Mouse (Mus musculus): Measurements from ENCODE around the gene Cyp8b1. TPM values are rescaled to one million over a fixed set of nuclear protein-coding genes. Genes with fewer than 3 reads are reported as not detected.

The Cyp8b1 gene
- polyA plus RNA-seq, 1 experiment from 2014 or later, result not detected

Other genes with a start within 250 kb of the Cyp8b1 start
- 11.7 and 12.2 TPM in 2 replicates for gene Sec22c, start 210.8 kb downstream of the Cyp8b1 start, polyA plus RNA-seq (2015; fragmentation: Nextera tagmentation; extraction: Ambion mirVana)
- 117 and 119 TPM in 2 replicates for gene Ss18l2, start 206.0 kb downstream of the Cyp8b1 start, polyA plus RNA-seq (2015; fragmentation: Nextera tagmentation; extraction: Ambion mirVana)
- gene Nktr, start 197.1 kb downstream of the Cyp8b1 start, polyA plus RNA-seq (2015; fragmentation: Nextera tagmentation; extraction: Ambion mirVana), result 68.1 and 76.9 TPM in 2 replicates
- gene Zfp651, start 157.0 kb downstream of the Cyp8b1 start, polyA plus RNA-seq (2015; fragmentation: Nextera tagmentation; extraction: Ambion mirVana), result 16.2 and 29.6 TPM in 2 replicates
- gene Klhl40, start 138.7 kb downstream of the Cyp8b1 start, polyA plus RNA-seq (2015; fragmentation: Nextera tagmentation; extraction: Ambion mirVana), result 14.0 and 35.3 TPM in 2 replicates
- 1.4 and 5.5 TPM in 2 replicates for gene Hhatl, start 123.8 kb downstream of the Cyp8b1 start, polyA plus RNA-seq (2015; fragmentation: Nextera tagmentation; extraction: Ambion mirVana)
- gene Ccdc13, start 76.8 kb downstream of the Cyp8b1 start, polyA plus RNA-seq (2015; fragmentation: Nextera tagmentation; extraction: Ambion mirVana), result 0.35 and 0.46 TPM in 2 replicates
- gene Higd1a, start 57.9 kb downstream of the Cyp8b1 start, polyA plus RNA-seq (2015; fragmentation: Nextera tagmentation; extraction: Ambion mirVana), result 333 and 347 TPM in 2 replicates
- 0.51 and 0.92 TPM in 2 replicates for gene Ackr2, start 17.9 kb downstream of the Cyp8b1 start, polyA plus RNA-seq (2015; fragmentation: Nextera tagmentation; extraction: Ambion mirVana)
- gene Fam198a, start 34.7 kb upstream of the Cyp8b1 start, polyA plus RNA-seq (2015; fragmentation: Nextera tagmentation; extraction: Ambion mirVana), result 7.6 and 10.0 TPM in 2 replicates
- 20.5 and 20.7 TPM in 2 replicates for gene Pomgnt2, start 80.8 kb upstream of the Cyp8b1 start, polyA plus RNA-seq (2015; fragmentation: Nextera tagmentation; extraction: Ambion mirVana)
- 58.0 and 58.3 TPM in 2 replicates for gene Snrk, start 201.0 kb upstream of the Cyp8b1 start, polyA plus RNA-seq (2015; fragmentation: Nextera tagmentation; extraction: Ambion mirVana)